Mouse (Mus musculus) megakaryocyte progenitor cell, adult 5-6 weeks (primary cell): ENCODE results near the gene Adgrl3. TPM values are rescaled to one million over a fixed set of nuclear protein-coding genes. Genes with fewer than 3 reads are reported as not detected.

ENCODE experiments used
- ATAC-seq: replicated peaks from 2 replicates; pipeline ENCODE4 v1.8.0; 2016; ENCODE audit warnings: mild to moderate bottlenecking, moderate TSS enrichment, inconsistent platforms; ENCODE audit not compliant: poor library complexity
- total RNA-seq, 2 experiments: library from RNA; stranded (forward) in 1 of 2; stranded (reverse) in 1 of 2; fragments of 157-497, 149-512 nt in 1 of 2; fragments of 200-1000 nt in 1 of 2; gene quantifications; 2 replicates each; pipeline versions ENCODE4 v1.2.3 to v1.2.4; 2015 to 2017

Adgrl3 gene
- total RNA-seq, 2 experiments from 2014 or later = not detected

DNA sequence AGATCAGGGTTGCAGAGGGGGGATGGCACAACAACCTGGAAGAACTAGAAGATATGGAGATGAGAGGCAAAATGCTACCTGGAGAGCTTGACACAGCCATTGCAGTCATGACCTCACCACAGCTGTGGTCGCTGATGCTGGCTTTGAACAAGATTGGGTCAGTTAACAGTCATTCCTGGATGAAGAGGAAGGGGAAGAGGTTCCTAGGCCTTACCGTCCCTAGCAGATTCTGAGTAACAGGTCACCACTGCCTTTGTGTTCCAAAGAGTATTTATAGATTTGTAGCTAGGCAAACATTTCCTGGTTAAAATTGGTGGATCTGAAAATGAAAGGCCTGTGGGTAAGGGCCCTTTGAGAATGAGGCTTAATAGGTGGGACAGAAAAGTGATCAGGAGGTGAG, 618.5 kb downstream of the Adgrl3 start:
- no peak for ATAC-seq

DNA sequence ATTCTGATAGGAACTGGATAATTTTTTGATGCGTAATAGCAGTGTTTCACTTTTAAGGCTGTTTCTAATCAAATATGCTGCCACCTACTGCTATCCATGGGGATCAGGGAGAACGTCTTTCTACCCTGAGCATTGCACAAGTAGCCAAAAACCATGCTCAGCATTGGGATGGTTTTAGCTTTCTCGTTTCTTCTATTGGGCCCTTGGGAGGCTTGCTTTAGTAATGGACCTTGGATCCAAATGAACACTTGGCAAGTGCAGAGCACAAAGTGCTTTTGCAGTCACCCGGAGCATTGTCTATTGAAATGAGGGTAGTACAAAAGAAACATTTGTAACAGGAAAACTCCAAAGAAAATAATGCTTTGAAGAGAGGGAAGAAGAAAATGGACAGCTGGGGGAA, 620.2 kb downstream of the Adgrl3 start:
- ATAC-seq = no peak

DNA sequence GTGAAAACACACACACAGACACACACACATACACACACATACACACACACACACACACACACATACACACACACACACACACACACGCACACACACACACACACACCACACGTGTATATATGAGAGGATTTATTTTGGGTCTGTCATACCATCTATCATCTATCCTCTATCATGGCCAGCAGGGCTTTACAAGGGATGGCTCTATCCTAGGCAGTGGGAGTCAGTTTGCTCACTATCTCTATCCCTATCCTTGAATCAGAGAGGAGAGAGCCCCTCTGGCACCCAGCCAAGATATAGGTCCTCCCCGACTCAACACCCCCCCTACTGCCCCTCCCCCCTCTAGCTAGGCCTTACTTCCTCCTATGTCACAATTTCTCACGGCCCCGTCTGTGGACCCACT, 625.6 kb downstream of the Adgrl3 start:
- ATAC-seq = no peak

DNA sequence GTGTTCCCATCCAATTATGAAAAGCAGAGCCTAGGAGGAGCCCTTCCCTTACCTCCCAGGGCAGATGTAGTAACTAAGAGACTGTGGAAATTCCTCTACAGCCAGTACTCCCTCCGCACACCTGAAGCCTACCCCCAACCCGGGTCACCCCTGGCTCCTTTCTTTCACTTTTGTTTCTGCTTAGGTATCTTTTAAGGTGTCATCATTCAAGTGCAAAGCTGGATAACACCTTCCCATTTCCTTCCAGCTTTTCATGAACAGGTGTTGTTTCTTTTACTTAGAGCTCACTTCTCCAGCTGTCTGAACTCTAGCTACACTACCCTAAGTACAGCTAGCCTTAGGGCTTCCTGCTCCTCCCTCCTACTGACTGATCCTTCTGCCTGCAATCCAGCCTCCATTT, 634.0 kb downstream of the Adgrl3 start:
- no peak for ATAC-seq

DNA sequence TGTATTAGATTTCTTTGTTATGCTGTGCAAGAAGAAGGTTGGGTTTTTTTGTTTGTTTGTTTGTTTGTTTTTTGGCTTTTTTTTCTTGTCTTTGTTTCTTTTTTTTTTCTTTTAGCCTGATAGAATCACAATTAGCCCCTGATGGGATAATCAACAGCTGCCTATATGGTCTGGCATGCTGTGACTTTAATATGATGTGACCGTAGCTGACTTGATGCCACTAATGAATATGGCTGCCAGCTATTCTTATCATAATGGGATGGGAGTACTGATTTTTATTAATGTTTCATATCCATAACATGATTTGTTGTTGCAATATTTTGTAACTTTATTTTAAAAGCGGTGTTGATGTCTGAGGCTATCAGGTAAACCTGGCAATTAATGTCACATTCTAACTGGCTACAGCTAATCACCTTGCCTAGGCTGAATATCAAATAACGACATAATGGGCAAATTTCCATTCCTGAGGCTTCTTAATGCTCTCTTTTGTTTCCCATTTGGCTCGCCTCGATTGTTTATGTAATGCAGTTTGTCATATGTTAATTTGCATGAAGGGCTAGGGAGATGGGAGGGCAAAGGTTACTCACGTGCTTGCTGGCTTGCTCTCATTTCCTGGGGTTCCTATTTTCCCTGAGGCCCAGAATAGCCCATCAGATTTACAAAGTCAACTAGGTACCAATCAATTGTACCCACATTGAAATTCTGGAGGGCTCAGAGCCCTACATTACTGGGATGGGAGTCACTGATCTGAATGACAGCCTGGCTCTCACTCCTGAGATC, 641.9 kb downstream of the Adgrl3 start:
- no peak for ATAC-seq

DNA sequence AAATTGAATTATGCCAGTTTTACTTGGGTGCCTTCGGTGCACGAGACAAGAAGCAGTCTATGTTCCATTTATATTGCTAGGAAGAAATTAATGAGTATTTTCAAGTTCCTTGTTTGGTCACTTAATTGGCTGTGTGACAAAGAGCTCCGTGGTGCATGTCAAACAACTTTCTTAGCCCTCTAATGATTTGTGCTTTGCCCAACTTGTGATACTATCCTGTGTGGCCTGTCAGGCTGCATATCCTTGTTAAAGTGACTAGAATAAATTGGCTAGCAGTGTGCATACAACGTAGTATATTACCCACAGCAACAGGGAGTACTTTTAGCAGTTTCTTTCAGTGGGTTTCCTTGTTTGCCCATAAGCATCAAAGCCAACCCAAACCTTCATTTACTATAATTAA, 651.1 kb downstream of the Adgrl3 start:
- no peak for ATAC-seq

DNA sequence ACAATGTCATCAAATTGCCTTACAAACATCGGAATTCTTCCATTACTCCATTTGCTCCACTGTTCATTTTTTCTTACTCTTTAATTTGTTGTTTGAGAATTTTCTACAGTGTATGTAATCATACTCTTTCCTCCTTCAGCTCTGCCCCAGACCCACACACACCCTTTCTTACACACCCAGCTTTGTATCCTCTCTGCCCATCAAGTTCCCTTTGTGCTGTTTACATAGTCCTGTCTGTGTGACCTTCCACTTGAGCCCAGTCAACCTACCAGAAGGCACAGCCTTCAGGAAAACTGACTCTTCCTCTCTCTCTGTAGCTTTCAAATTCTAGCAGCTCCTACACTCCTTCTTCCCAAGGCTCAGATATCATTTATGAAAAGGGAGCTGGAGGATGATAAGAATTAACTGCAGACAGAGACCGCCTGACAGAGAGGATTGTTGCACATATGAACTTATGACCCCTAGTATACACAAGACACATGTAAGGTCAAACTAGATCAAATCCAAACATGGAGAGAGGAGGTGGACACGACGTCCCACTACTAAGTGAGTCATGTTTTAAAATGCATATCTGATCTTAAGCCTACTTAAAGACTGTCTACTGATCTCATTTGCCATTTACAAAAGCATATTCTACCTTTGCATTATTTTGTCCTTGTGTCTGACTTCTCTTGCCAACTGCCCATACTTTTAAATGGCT, 654.5 kb downstream of the Adgrl3 start:
- ATAC-seq = no peak

DNA sequence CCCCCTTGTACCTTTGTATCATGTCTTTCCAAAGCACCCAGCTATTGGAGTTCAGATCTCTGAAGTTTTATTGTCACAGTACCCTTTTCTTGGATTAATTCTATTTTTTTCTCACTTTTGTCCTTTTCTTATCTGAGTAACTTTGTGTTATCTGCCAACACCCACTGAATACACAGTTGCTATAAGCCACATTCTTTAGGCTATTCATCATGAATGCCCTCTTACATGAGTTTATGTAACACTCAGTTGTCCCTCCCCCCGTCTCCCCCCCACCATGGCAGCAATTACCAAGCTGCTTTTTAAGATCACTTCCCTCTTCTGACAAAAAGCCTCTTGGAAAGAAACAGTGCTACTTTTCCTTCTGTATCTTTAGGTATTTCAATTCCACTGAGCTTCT, 655.0 kb downstream of the Adgrl3 start:
- ATAC-seq = no peak

DNA sequence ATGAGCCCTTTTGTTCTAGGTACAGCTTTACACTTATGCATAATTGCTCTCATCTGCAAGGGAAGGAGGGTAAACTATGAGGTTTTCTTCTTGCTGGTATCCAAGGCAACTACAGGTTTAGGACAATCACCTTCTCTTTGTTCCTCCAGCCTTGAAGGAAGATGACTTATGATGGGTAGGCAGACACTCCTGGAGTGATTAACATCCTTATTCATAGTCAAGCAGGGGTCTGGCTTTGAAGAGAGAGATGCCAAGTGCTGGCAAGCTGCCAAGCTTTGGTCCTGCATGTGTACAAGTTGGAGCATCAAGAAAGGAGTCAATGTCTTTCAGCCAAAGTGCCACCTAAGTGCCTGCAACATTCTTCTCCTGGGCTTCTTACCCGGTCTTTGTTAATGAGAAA, 657.0 kb downstream of the Adgrl3 start:
- no peak for ATAC-seq

DNA sequence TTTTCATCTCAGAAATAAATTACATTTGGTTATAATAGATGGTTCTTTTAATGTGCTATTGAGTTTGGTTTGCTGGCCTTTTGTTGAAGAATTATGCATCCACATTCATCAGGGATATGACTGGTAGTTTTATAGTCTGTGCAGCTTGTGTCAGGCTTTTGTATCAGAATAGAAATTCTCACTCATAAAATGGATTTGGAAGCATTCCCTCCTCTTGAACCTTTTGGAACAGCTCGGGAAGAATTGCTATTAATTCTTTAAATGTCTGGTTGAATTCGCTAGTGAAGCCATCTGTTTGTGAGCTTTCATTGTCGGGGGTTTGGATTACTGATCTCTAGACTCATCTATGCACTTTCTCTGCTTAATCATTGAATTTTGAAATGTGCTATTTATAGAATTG, 666.3 kb downstream of the Adgrl3 start:
- ATAC-seq = no peak

DNA sequence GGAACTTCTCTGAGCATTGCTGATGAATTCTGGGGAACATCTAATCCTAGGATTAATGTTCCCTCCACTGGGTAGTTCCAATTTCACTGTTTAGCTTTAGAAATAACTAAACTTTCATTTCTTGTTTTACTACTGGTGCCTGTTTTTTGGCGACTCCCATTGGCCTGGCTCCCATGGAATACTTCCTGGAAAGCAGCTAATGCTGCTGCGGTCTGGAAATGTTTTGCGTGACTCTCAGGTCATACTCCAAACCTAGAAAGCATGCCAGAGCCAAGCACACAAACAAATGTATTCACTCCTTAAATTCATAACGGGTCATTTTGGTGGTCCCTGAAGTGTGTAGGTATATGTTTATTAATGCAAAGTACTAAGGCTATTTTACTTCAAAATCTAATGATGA, 666.9 kb downstream of the Adgrl3 start:
- no peak for ATAC-seq

DNA sequence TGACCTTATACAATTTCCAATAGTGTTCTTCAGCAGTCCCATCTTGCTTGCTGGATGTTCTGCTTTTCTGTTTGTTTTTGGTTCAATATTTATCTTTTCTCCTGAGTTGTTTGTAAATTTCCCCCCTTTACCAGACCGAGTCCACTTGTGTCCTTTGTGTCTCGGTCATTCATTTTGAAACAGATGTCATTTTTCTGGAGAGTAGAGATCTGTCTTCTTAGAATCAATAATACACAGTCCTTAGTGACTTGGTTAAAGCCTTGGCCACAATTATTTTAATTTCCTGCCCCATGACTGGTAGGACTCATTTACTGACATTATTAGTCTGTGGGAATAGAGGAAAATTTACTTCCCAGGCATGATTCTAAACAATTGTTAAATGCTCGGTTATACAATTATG, 709.7 kb downstream of the Adgrl3 start:
- ATAC-seq = no peak

DNA sequence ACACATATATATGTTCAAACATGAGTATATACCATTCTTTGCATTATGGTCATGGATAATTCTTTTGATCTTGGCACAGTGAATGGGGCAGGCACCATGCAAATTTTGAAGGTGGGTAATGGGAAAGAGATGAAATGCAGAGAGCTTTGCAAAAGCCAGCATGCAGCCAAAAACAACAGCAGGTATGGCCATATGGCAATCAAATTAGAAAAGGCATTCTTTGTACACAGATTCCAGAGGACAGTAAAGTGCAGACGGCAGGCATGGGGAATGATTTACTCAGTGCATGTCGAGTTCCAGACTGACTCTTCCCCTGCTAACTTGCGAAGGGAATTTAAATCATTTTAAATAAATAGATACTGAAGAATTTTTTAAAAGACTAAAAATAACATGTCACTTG, 716.1 kb downstream of the Adgrl3 start:
- ATAC-seq = no peak

DNA sequence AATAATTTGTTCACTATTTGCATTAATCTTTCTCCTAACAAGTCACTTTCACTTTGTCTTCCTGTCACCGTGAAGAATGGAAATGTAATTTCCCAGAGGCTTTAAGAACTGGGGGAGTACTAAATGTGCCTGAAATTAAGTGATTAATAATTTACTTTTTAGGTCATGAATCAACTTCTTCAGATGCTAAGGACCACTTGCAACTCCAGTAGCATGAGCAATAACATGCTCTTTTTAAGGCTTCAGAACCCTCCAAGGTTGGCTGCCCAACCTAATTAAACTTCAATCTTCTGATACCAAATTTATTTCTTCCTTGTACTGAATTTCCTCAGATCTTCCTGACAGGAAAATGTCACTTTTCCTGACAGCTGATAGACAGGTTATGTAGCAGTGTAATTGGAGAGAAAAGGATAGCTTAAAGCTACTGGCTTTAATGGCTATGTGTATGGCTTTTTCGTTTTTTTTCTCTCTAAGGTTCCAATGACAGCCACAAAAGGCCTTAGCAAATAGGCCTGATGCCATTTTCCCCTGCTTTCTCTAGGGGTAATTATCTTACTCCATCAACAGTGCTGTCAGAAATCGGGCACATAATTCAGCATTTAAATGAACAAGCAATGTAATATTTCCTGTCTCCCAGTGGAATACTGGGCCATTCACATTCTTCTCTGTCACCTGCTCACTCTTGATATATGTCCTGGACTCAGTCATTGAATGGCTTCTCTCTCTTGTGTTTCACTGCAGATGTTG, 718.5 kb downstream of the Adgrl3 start:
- ATAC-seq = no peak

DNA sequence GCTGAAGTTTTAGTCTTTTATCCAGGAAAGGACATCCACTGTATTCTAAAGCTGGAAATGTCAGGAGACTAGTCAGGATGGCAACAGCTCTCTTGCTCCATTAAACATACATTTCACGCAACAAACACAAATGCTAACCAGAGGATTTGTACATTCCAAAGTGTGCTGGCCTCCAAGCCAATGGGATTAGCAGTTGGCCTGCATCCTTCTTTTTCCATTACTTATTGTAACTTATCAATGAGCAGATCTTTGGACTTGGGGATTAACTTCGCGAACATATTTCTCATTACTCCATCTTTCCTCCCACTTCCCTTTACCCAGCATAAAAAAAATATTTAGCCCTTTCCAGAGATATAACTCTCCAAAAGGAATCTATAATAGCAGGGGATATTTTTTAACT, 732.5 kb downstream of the Adgrl3 start:
- no peak for ATAC-seq

DNA sequence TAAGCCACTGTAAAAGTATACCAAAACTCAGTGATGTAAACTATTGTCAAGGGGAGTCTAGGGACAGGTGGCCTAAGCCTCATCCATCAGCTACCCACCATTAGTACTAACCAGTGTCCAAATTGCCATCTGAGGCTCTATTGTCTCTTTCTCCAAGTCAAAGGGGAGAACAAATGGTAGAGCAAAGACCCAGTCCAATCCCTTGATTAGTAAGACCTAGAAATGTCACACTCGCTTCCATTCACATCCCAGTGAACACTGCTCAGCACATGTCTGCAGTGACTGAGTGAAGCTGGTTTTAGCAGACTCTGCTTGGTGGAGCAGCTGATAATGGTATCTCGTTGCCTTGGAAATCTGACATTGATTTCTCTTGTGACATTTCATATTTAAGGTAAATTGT, 735.8 kb downstream of the Adgrl3 start:
- no peak for ATAC-seq

DNA sequence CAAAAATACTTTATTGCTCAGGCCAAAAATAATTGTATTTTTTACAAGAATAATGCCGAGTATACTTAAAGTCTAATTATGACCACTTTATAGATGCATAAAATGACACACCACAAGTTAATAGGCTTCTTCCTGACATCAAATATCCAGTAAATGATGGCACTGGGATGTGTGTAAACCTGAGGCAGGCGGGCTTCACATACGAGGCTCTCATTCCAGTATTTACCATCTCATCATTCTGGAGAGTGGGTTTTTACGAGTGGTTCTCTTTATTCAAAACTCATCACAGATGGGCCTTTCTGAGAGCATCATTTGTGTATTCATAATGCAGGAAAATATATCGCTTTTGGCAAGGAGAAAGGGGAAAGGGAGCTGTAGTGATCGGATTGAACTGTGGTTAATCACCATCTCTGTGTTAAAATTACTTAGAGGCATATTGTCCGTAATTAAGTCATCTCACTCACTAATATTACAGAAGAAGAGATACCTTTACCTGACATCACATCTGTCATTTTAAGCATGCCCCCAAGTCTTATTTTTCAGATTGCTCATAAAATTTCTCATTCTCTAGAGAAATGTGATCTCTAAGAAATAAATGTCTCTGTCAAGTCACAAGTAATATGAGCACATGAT, 737.3 kb downstream of the Adgrl3 start:
- no peak for ATAC-seq

DNA sequence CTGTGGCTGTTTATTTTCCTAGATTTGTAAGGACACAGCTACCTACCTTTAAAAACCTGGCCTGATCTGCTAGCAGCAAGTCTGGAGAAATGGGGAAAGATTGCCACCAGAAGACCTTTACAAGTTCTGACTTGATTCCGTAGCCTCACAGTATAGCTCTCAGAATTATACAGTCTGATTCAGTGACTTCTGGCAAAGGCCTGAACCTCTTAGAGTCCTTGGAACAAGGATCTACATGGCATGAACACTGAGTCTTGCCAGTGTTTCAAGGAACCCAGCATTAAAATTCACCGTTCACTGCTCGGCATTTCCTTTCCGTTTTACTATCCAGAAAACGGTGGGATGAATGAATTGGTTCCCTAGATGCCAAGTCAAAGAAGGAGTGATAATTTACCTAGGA, 756.3 kb downstream of the Adgrl3 start:
- no peak for ATAC-seq

DNA sequence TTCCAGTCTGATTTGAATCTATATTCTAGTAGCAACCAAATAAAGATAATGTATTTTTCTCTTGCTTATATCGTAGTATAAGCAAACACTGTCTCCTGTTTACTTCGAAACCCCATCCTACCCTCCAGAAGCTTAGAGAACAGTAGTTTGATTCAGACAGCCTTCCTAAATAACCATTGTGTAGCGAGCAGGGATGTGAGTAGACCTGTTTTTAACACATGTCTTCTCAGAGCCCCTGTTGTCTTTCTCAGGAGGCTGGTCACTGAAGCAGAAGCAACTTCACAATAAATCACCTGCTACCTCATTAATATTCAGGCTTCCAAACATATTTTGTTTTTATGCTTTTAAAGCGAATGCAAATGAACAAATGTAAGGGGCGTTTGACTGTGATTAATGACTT, 756.8 kb downstream of the Adgrl3 start:
- ATAC-seq = no peak

DNA sequence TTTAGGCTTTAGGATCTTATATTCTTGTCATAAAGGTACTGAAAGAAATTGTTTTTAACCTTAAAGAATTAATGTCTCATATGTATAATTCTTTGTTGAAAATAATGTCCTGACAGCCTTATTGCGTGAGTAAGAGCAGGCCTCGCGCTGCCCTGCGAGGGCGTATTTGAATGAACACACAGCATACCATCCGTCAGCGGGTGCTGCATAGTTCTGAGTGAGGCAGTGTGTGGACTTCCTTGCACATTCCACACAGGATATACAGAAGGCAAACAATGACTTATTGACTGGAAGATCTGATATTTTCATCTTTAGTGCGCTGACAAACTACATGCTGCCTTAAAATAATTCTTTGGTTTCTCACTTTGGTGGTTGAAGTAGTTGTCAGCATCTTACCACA, 764.8 kb downstream of the Adgrl3 start:
- no peak for ATAC-seq

DNA sequence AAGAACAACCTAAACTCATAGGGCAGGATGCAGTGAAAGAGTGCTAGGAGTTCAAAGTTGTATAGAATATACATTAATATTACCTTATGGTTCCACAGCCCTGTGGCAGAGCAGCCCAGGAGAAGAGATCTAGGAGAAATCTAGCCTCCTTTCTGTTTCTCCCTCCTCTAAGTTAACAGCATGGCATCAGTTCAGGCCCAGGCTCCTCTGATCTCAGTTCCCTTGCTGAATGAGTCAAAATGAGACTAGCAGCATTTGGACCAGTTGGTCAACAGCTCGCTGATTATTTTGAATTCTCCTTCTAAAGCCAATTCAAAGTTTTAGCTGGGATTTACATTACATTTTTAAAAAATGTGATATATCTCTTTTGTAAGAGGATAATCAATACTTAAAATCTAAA, 770.8 kb downstream of the Adgrl3 start:
- no peak for ATAC-seq

DNA sequence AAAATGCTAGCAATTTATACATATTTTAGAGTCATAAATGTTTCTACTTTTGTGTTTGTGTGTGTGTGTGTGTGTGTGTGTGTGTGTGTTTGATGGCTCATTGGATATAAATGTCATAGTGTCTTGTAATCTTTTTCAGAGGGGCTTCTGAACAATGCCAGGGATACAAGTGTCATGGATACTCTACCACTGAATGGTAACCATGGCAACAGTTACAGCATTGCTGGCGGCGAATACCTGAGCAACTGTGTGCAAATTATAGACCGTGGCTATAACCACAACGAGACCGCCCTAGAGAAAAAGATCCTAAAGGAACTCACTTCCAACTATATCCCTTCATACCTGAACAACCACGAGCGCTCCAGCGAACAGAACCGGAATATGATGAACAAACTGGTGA, 774.2 kb downstream of the Adgrl3 start:
- no peak for ATAC-seq
